Mouse (Mus musculus) Muller cell, postnatal 12 days (primary cell): Measurements from ENCODE around the gene Serpina1f.
A peak's percentile ranks its signal among the peaks of the same experiment; 100 is the strongest.
"Not testable (repeated sequence)": the region's sequence is repeated elsewhere in the genome, so short reads cannot be mapped to it uniquely, and the experiment has no call there.

Experiments
- DNase-seq: peaks from one replicate; pipeline ENCODE4 v3.0.0-alpha.2; 2015; ENCODE audit errors: inconsistent ontology term

Serpina1f gene

DNA sequence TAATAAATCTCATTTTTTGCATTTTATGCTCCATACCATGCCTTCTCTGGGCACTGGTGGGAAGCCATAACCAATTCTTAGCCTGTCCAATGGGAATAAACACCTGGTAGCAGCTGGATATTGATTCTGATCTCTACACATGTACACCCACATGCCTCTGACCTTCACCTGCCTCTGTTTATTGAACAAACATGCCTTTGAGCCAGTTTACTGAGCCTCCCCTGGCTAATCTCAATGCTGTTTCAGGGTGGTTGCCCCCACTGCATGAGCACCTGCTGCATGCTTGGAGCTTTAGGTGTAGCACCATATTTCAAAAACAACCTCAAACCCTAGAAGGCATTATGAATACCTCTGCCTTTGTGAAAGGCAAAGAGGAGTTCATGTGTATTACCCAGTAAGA lies 33.3 kb downstream of the Serpina1f start:
- not testable (repeated sequence) for DNase-seq

DNA sequence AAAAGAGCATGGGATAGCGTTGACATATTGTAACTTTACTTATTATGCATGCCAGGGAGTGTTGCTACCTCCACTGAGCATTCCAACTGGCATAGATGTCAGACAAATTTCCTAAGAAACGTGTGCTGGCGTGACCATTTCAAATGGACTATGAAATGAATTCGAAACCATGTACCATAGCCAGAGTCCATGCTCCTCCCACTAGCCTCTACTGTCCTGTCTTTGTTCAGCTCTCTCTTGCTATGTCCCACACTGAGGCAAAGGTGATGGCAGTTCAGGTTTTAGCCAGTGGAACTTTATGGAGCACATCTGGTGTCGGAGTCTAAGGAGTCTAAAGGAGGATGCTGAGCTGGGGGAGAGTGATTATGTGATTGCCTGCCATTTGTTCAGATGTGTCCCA lies 35.3 kb downstream of the Serpina1f start:
- DNase-seq: no peak

DNA sequence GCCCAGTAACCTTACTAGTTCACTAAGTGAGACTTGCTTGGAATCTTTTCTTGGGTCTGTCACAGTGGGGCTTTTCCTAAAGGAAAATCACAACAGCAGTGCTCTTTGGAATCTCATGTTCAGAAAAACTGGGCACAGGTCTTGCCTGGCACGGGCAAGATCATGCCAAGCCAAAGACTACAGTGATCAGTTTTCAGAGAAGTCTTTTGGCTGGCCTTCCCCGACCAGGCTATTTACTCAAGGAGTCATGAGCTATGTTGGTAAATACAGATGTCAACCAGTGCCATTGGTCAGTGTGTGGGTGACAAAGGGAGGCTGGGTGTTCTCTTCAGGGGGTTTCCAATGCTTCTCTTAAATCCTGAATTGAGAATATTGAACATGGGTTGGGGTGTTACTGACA lies 36.2 kb downstream of the Serpina1f start:
- DNase-seq: no peak

DNA sequence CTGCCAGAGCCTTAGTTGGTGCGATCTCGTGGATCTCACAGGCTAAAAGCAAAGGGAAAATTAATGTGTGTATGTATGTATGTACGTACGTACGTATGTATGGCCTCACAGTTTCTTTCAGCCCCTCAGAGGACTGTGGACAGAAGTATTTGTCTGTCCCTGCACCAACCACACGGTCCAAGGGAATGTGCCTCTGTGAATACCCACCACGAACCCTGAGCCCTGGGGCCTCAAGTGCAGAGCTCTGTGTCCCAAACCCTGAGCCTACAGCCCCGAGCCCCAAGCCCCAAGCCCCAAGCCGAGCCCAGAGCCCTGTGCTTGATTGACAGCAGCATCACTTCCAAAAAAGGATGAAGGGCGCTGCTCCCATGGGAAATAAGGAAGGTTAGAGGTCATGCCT lies 37.3 kb downstream of the Serpina1f start:
- DNase-seq: no peak

DNA sequence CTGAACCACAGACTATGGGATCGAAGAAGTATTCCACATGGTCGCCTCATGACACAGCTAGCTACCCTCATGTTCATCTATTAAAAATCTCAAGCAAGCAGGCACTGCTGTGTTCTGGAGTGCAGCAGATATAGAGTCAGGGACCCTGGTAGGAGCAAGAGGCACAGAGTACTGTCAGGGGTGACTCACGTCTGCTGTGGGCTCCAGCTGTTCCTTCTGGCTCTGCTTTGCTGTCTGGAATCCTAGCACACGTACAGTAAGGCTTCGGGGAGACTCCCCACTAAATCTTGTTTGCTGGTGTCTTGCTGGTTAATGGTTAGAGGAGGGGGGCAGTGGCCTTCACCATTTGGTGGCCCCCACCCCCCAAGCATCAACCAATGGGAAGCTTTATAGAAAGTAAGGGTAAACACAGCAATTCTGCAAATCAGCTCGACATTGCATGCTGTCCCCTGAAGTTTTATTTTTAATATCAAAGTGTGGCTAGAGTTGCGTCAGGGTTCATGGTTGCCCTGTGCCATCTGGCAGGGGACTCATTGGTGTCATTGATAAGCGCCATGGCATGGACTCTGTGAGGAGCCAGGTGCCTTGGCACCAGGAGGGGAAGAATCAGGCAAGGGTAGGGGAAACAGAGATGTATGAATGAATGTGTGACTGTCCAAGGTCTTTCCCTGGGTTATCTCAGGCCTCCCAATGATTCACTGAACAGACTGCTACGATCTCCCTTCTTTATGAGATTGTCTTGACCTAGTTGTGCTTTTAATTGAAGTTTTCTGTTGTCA lies 38.3 kb downstream of the Serpina1f start, which contains the start of gene Serpina6:
TSS of gene Serpina6 (minus strand) at position 365 of the 779 bp plus-strand sequence.
- DNase-seq: no peak

DNA sequence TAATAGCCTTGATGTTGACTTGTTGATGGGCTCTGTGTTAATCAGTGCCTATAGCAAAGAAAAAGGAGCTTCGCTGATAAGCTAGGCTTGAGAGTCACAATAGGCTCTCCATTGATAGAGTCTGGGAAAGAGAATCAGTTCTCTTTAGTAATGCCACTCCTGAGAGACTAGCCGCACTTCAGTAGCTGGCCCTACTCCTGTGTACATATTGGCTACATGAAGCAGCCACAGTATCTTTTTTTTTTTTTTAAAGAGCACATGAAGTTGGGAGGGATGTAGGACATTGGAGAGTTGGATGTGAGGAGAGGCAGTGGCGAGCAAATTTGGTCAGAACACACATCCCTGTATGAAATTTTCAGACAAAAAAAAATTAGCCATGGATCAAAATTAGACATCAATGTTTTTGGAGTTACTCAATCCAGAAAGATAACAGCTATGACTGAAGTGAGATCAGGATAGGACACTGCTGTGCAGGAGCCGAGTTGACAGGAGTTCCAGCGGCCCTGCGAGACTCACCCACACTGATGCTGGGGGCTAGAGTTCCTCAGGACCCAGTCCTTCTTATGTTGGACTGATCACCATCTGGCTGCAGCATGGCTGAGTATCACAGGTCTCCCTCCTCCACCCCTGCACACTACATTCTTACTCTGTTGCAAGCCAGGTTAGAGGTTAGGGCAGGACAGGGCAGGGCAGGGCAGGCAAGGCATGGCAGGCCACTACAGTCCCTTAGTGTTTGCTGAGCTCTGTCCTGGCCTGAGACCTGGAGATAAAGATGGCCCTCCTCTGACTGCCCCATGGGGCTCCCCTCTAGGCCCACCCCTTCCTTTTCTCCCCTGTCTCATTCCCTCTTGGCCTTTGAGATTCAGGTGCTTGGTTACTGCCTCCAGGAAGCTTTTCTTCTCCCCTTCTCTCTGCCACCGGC lies 39.9 kb downstream of the Serpina1f start:
- DNase-seq: no peak

DNA sequence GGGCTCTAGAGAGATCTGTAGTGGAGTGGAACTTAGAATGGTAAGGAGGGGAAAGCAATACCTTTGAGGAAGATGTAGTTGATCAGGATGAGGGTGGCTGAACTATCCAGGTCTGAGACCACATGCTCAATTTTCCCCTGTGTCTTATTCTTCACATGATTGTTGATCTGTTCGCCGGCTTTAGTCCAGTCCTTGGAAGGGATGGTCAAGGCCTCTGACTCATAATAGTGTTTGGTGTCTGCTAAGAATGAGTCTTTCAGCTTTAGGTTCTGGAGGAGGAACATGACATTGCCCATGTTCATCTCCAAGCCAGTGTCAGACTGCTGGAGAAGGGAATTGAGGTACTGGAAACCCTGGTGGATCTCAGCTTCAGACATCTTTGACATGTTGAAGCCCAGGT lies 41.5 kb downstream of the Serpina1f start:
- DNase-seq: no peak

DNA sequence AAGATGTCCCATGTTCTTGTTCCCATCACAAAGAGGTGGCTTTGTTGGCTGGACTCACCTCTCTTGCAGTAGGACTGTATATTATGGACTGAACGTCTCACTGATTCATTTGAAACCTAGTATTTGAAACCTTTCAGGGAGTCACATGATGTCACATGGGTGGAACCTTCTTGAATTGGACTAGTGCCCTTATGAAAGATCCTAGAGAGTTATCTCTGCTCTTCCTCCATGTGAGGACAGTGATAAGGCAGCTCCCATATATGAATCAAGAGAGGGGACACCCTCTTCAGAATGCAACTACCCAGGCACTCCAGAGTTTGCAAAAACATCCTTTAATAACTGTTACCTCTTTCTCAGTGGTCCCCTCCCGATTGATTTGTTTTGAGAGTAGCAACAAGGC lies 49.0 kb downstream of the Serpina1f start:
- no peak for DNase-seq

DNA sequence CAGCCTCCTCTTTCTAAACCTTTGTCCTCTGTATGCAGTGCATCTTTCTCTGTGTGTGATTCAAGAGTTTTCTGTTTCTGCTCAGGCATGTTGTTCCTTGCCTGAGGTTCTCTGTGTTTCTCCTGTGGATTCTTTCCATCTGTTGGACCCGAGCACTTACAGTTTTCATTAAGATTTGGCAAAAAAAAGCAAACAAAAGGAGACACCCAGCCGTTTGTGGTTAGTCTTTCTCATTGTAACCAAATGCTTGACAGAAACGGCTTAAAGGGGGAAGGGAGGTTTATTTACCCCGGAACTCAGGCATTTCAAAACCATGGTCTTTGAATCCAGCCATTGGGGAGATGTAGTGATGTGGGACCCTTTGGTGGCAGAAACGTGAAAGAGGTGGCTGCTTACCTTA lies 50.7 kb downstream of the Serpina1f start:
- DNase-seq: peak; percentile 1

DNA sequence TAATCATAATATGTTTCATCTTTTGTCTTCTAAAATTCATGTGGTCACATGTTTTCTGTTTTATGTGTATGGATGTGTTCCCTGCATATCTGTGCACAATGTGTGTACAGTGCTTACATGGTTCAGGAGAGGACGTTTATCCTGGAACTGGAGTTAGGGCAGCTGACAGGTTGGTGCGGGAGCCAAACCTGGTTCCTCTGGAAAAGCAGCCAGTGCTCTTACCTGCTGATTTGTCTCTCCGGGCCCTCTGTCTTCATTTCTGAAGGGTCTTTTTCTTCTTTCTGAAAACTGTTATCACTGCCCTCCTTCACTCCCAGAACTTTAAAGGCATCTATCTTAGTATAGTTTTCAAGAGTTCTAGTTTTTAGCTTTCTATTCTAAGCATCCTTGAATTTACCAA lies 51.5 kb downstream of the Serpina1f start:
- DNase-seq: no peak

DNA sequence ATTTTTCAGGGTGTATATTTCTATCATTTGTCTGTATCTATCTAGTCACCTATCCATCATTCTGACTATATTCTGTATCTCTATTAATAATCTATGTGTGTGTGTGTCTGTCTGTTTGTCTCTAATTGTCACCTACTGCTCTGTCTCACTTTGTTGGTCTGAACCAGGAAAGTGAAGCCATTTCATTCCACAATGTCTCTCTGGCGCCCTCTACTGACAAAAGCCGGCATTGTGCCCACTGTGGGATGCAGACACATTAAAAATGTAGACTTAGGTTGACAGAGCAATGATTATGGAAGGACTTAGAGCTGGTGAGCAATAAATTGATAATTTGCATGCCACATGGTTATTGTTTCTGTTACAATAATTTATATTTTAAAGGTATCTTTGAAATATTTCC lies 52.0 kb downstream of the Serpina1f start:
- peak; percentile 54 for DNase-seq
